Mouse (Mus musculus) embryonic facial prominence, embryonic 12.5 days (tissue): ENCODE results near the gene Tmod4. TPM values are rescaled to one million over a fixed set of nuclear protein-coding genes. Genes with fewer than 3 reads are reported as not detected.
"Not testable (repeated sequence)": the region's sequence is repeated elsewhere in the genome, so short reads cannot be mapped to it uniquely, and the experiment has no call there.

Source experiments
- ATAC-seq: fragments of 200-750 bp; cut with Nextera tagmentation; 2 replicates; pipeline ENCODE4 v1.8.0; 2017; ENCODE audit not compliant: insufficient number of reproducible peaks, insufficient read depth, low FRiP score, low TSS enrichment
- H3K27ac ChIP-seq: fragments of 300-500 bp; sonication (generic); 2 replicates; pipeline ENCODE4 v1.5.1; 2016; ENCODE audit warnings: mild to moderate bottlenecking
- H3K27me3 ChIP-seq: fragments of 300-500 bp; sonication (generic); 2 replicates; pipeline ENCODE4 v1.6.1; 2016; ENCODE audit warnings: mild to moderate bottlenecking, moderate library complexity
- H3K36me3 ChIP-seq: fragments of 300-500 bp; sonication (generic); 2 replicates; pipeline ENCODE4 v1.6.1; 2016; ENCODE audit warnings: mild to moderate bottlenecking
- H3K4me1 ChIP-seq: fragments of 300-500 bp; sonication (generic); 2 replicates; pipeline ENCODE4 v1.6.1; 2016
- H3K4me2 ChIP-seq: fragments of 300-500 bp; sonication (generic); replicated peaks from 2 replicates; pipeline ENCODE4 v1.6.1; 2016; ENCODE audit warnings: mild to moderate bottlenecking, moderate library complexity
- H3K4me3 ChIP-seq: fragments of 300-500 bp; sonication (generic); 2 replicates; pipeline ENCODE4 v1.5.1; 2016; ENCODE audit warnings: mild to moderate bottlenecking
- H3K9ac ChIP-seq: fragments of 300-500 bp; sonication (generic); 2 replicates; pipeline ENCODE4 v1.6.1; 2016; ENCODE audit warnings: mild to moderate bottlenecking, moderate library complexity
- H3K9me3 ChIP-seq: fragments of 300-500 bp; sonication (generic); 2 replicates; pipeline ENCODE4 v1.6.1; 2016; ENCODE audit warnings: mild to moderate bottlenecking, moderate library complexity
- WGBS: fragments of 180-500 bp; shearing (Covaris S2); methylation state at CpG from one replicate; pipeline ENCODE4 v1.1.7; 2016; 5-methylcytosine and 5-hydroxymethylcytosine counted together
- polyA plus RNA-seq: library from polyadenylated mRNA; unstranded; fragments of >200 nt; fragmentation: Nextera tagmentation; extraction: Ambion mirVana; gene quantifications from 2 replicates; pipeline ENCODE4 v1.2.1, GENCODE M21; 2016

Tmod4 gene
- polyA plus RNA-seq, 1 experiment from 2014 or later: 1.0 TPM

DNA sequence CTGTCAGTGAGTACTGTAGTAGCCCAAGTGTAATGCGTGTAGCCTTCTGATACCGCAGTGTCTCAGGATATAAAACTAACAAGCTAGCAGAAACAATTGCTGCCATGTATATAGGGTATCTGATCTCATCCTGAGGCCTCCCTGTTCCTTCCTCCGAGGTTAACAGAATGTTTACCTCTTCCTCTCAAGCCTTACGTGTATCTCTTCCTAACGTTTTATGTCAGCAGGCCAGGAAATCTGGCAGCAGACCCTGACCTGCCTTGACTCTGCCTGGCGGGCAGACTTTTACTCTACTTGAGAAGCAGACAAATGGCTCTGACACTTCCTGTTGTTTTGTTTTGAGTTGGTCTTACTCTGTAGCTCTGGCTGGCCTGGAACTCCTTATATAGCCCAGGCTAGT is 2.7 kb upstream of the Tmod4 start:
- peaks cover 7% of the 10 kb centered on the region; the same call in 1 of the 2 replicates for H3K4me1 ChIP-seq
- H3K9me3 ChIP-seq: no peaks in the 10 kb centered on the region
- ATAC-seq: no peak
- H3K36me3 ChIP-seq: peaks cover 53% of the 10 kb centered on the region
- H3K4me3 ChIP-seq: no peak overlapping the region
- no peak overlapping the region for H3K4me2 ChIP-seq
- no peaks in the 10 kb centered on the region for H3K27me3 ChIP-seq
- no peak overlapping the region for H3K9ac ChIP-seq
- no peak overlapping the region for H3K27ac ChIP-seq
- WGBS: 80% methylated on average over 6 of the region's 6 CpGs

DNA sequence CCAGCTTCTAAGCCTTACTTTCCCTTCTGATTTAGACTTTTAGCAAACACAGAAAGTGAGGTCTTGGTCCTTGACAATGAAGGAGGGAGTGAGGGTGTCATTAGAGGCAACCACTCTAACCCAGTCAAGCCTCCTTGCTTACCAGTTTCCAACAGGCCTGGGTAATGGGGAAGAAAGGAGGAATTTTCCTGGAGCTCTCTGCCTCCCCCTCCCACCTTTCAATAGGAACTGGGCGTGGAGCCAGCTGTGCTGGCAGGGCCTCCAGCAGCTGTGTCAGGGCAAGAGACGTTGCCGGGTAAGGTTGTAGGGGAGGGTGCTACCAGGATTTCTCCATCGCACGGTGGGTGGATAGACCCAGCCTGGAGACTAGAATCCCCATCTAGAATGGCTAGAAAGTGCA is 696 bp downstream of the Tmod4 start:
- Histone ChIP-seq H3K4me2 (no peak overlapping the region), H3K27ac (peak overlapping the region; percentile 46; the same call in 1 of the 2 replicates), H3K4me1 (peaks cover 7% of the 10 kb centered on the region; the same call in 1 of the 2 replicates), H3K36me3 (peaks cover 38% of the 10 kb centered on the region), H3K9me3 (no peaks in the 10 kb centered on the region), H3K4me3 (no peak overlapping the region), H3K27me3 (no peaks in the 10 kb centered on the region), H3K9ac (no peak overlapping the region)
- ATAC-seq: no peak
- WGBS: 44% methylated on average over 5 of the region's 5 CpGs

DNA sequence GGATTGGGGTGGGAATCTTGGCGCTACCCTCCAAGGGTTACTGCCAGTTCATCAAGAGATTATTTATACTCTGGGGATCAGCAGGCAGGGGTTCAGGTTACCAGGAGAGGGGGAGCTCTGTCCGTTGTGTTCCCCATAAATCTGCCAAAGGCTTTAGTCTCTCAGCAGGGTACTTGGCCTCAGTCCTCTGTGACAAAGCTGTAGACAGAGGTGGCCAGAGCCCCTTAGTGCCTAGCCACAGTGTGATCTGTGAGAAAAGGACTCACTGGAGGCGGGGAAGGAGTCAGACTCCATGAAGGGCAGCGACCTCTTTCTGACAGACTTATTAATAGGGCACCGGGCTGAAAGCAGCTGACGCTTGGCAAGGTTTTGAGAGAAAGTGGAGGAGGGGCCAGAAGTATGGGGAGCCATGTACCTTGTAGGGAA is 5.0 kb downstream of the Tmod4 start:
- no peak overlapping the region for H3K27ac ChIP-seq
- no peaks in the 10 kb centered on the region for H3K9me3 ChIP-seq
- 61% methylated on average over 6 of the region's 6 CpGs for WGBS

DNA sequence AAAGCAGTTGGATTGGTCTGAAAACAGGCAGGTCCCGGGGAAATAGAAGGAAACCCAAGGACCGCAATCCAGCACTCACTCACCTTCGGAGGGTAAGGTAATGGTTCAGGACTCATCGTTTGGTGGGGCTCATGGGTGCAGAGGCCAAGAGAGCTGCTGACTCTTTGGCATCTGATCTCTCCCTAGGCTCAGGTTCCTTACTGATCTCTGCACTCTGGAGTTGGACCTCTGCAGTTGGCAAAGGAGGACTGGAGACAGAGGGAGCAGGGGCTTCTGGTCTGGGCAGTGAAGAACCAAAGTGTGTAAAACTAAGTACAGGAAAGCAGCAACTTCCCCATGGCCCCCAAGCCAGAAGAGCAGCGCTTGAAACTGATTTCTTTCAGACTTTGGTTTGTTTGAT is 5.8 kb downstream of the Tmod4 start:
- 87% methylated on average over 5 of the region's 5 CpGs for WGBS
- no peaks in the 10 kb centered on the region for H3K9me3 ChIP-seq
- peaks cover 32% of the 10 kb centered on the region for H3K36me3 ChIP-seq
- no peak for ATAC-seq
- H3K27me3 ChIP-seq: no peaks in the 10 kb centered on the region
- H3K4me3 ChIP-seq: no peak overlapping the region
- peaks cover 11% of the 10 kb centered on the region for H3K4me1 ChIP-seq
- no peak overlapping the region for H3K4me2 ChIP-seq
- no peak overlapping the region for H3K9ac ChIP-seq
- H3K27ac ChIP-seq: no peak overlapping the region

More for the DNA sequence above, 5.0 kb downstream of the Tmod4 start:
- Histone ChIP-seq H3K27me3 (no peaks in the 10 kb centered on the region), H3K9ac (no peak overlapping the region), H3K4me1 (peaks cover 14% of the 10 kb centered on the region; the same call in 1 of the 2 replicates), H3K4me3 (no peak overlapping the region), H3K36me3 (peaks cover 32% of the 10 kb centered on the region), H3K4me2 (no peak overlapping the region)
- ATAC-seq: no peak

DNA sequence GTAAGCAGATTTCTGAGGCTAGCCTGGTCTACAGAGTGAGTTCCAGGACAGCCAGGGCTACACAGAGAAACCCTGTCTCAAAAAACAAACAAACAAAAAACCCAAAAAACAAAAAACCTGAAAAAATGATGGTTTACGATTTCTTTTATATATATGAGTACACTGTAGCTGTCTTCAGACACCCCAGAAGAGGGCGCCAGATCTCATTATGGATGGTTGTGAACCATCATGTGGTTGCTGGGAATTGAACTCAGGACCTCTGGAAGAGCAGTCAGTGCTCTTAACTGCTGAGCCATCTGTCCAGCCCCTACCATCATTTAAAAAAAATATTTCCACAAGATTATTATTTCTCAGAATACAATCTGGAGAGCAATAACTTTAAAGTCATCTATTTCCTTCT is 8.1 kb downstream of the Tmod4 start:
- Histone ChIP-seq H3K4me3 (peak overlapping the region; percentile 69; the same call in 1 of the 2 replicates), H3K36me3 (peaks cover 32% of the 10 kb centered on the region), H3K4me1 (peaks cover 22% of the 10 kb centered on the region)
- H3K27ac ChIP-seq, ATAC-seq, H3K9ac ChIP-seq, H3K27me3 ChIP-seq, H3K4me2 ChIP-seq, H3K9me3 ChIP-seq: not testable (repeated sequence)
- 88% methylated on average over 2 of the region's 2 CpGs for WGBS

DNA sequence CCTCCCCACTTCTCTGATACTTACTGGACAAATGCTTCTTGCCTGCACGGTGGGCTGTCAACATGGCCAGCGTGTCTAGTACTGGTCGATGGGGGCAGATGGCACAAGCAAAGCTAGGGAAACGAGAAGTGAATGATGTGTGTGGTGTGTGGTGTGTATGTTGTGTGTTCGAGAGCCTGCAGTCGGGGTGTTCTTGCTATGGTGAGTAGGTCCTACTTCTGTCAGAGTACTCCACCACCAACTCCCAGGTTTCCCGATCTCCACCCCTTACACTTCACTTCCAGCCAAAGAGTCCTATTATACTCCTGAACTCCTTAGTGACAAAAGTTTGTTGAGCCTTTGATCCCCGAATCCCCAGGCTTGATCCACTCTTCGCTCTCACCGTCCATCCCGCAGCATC is 8.9 kb downstream of the Tmod4 start:
- H3K27ac ChIP-seq: peak overlapping the region; percentile 55
- no peaks in the 10 kb centered on the region for H3K27me3 ChIP-seq
- H3K4me2 ChIP-seq: peak overlapping the region; percentile 78
- peaks cover 32% of the 10 kb centered on the region for H3K36me3 ChIP-seq
- no peaks in the 10 kb centered on the region for H3K9me3 ChIP-seq
- peaks cover 22% of the 10 kb centered on the region for H3K4me1 ChIP-seq
- H3K9ac ChIP-seq: peak overlapping the region; percentile 84
- WGBS: 59% methylated on average over 11 of the region's 11 CpGs
- peak; percentile 5; the same call in 1 of the 2 replicates for ATAC-seq
- peak overlapping the region; percentile 69 for H3K4me3 ChIP-seq

DNA sequence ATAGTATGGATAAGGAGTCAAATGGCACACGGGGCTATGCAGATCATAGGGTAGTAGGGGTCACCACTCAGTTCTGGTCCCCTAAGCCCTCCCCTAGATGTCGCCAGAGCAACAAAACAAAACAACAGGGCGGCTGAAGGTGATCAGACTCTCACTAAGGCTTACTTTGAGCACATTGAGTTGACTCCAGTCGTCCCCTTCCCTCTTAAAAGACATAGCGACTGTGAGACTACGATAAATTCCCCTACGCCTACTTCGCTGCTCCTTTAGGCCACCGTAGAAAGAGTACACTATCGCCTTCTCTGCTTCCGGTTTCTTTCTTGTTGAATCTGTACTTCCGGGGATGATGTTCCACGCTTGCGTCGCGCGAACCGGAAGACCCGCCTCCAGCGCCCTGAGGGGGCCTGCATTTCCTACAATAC is 9.4 kb downstream of the Tmod4 start, which contains the start of the genes Scnm1 and Lysmd1:
Gene Scnm1, minus strand, starts transcription at position 332 of the 422 bp plus-strand sequence.
Gene Lysmd1, plus strand, starts transcription at position 409 of the 422 bp plus-strand sequence.
- Histone ChIP-seq H3K27ac (peak within 1 kb of the TSS; percentile 55), H3K4me2 (peak within 1 kb of the TSS; percentile 78), H3K4me1 (peaks cover 22% of the 10 kb centered on the region), H3K4me3 (peak within 1 kb of the TSS; percentile 69), H3K36me3 (peaks cover 30% of the 10 kb centered on the region), H3K9me3 (no peaks in the 10 kb centered on the region), H3K27me3 (no peaks in the 10 kb centered on the region), H3K9ac (peak within 1 kb of the TSS; percentile 84)
- ATAC-seq: peak; percentile 84
- 0% methylated on average over 20 of the region's 20 CpGs for WGBS

DNA sequence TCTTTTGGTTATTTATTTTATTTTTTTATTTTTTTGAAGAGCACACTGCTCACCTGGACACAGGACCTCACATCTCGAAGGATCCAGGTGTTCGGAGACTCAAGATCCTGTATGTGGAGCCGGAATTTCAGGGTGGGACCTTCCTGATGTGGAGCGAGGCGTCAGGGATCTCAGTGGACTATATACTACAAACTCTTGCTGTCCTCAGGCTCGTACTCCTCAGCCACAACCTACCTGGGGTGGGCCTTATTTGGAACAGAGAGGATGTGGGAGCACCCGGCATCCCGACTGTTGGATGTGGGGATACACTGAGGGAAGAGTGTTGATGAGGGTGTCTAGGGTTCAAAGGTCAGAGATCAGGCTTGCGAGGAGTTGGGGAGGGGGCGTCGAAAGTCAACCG is 9.9 kb downstream of the Tmod4 start:
- H3K9ac ChIP-seq, H3K27me3 ChIP-seq, H3K9me3 ChIP-seq, H3K4me2 ChIP-seq, H3K27ac ChIP-seq: not testable (repeated sequence)
- Histone ChIP-seq H3K36me3 (peaks cover 26% of the 10 kb centered on the region), H3K4me3 (peak overlapping the region; percentile 69; the same call in 1 of the 2 replicates), H3K4me1 (peaks cover 22% of the 10 kb centered on the region)
- peak; percentile 19; the same call in 1 of the 2 replicates for ATAC-seq
- WGBS: no CpG with 5 or more reads among the region's 12 CpGs

DNA sequence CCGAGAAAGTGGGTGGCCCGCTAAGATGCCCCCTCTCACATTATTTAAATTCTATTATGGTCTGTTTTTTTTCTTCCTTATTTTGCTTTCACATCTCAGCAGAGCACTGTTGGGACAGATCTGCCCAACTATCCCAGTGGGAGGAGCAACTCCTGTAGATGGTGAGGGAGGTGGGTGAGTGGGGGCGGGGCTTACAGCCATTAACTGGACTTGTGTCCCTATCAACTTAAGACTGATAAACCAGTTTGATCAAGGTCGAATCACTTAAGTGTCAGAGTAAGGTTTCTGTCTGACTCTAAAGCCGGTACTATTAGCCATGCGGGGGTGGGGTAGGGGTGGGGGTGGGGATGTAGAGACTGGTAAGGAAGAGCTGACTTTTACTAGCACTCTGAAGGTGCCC is 10.7 kb downstream of the Tmod4 start:
- Histone ChIP-seq H3K36me3 (peaks cover 26% of the 10 kb centered on the region), H3K4me2 (peak overlapping the region; percentile 51), H3K27ac (no peak overlapping the region), H3K4me3 (peak overlapping the region; percentile 34), H3K4me1 (peaks cover 22% of the 10 kb centered on the region), H3K9me3 (no peaks in the 10 kb centered on the region), H3K9ac (no peak overlapping the region), H3K27me3 (no peaks in the 10 kb centered on the region)
- no peak for ATAC-seq
- WGBS: 28% methylated on average over 6 of the region's 6 CpGs

DNA sequence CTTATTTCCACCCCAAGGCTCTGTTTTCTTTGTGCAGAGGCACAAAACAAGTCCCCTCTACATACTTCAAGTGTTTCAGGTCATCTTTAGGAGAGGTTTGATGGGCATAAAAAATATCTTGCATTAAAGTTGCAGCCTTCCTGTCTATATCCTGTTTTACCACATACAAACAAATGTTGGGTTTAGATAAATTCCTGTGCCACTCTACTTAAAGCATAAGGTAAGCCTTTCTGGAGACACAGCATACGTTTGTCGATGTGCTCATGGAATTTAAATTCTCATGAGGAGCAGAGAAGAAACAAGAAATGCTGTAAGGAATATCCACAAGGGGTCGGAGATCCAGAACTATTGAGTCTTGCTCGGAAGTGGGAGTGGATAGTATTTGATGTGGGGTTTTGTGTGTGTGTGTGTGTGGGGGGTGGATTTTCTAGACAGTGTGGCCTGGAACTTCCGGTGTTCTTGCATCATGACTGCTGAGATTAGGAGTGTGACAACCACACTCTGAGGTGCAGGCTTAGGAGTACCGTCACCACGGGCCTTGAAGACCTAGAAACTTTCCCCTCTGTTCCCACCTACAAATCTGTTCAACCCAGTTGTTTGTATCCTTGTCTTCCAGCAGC is 11.3 kb downstream of the Tmod4 start:
- H3K36me3 ChIP-seq: peaks cover 27% of the 10 kb centered on the region
- no peak overlapping the region for H3K9ac ChIP-seq
- peak overlapping the region; percentile 51 for H3K4me2 ChIP-seq
- no peaks in the 10 kb centered on the region for H3K9me3 ChIP-seq
- peak overlapping the region; percentile 34 for H3K4me3 ChIP-seq
- peaks cover 22% of the 10 kb centered on the region for H3K4me1 ChIP-seq
- WGBS: 85% methylated on average over 7 of the region's 7 CpGs
- ATAC-seq: no peak
- no peaks in the 10 kb centered on the region for H3K27me3 ChIP-seq
- no peak overlapping the region for H3K27ac ChIP-seq

DNA sequence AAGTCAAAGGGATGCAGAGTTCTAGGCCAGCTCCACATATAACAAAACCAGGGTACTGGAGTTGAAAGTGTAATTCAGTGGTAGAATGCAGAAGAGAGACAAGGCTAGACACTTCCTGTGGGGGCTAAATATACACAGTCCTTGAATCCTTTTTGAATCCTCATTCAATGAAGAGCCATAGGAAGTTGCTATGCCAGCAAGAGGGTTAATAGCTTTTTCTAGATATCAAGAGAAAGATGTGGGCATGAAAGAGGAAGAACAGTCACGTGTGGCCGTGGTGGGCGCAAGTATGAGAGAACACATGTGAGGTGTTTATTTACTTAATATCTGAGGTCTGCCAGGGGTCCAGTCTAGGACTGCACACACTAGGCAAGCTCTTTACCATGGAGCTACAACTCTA is 12.1 kb downstream of the Tmod4 start:
- H3K27me3 ChIP-seq: no peaks in the 10 kb centered on the region
- no peak for ATAC-seq
- no peaks in the 10 kb centered on the region for H3K9me3 ChIP-seq
- peaks cover 22% of the 10 kb centered on the region for H3K36me3 ChIP-seq
- WGBS: 76% methylated on average over 3 of the region's 3 CpGs
- H3K4me1 ChIP-seq: peaks cover 22% of the 10 kb centered on the region
- H3K9ac ChIP-seq: no peak overlapping the region
- no peak overlapping the region for H3K4me2 ChIP-seq
- no peak overlapping the region for H3K4me3 ChIP-seq
- no peak overlapping the region for H3K27ac ChIP-seq

DNA sequence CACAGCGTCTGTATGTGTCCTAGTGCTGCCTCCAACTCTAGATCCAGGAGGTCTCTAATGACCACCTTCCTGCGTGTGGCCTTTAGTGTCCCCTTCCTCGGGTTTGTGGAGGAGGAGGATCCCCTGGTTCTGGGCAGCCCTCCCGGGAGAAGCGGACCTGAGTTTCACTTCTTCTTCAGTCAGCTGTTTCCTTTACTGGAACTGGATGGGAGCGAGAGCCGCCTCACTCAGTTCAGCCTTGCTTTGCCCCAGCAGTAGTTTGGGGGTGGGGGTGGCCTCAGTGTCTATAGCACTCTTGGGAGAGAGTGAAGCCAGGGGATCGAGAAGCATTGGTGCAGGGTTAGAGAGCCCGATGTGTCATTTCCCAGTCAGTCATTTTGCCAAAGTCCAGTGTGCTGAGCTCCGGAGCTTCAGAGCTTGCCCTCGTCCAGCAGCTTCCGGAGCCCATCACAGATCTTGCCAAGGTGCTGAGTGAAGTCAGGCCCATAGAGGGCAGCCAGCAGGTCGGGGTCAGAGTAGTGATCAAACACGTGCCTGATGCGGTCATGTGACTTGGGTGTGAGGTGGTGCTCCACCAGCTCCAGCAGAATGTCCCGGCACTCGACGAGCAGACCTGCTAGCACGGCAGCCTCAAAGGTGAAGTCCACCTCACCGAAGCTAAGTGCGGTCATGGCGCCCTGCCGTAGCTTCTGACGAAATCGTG is 15.5 kb downstream of the Tmod4 start:
- Histone ChIP-seq H3K36me3 (peaks cover 14% of the 10 kb centered on the region), H3K9ac (no peak overlapping the region), H3K4me1 (peaks cover 15% of the 10 kb centered on the region), H3K4me3 (no peak overlapping the region), H3K27ac (no peak overlapping the region), H3K27me3 (no peaks in the 10 kb centered on the region), H3K4me2 (no peak overlapping the region), H3K9me3 (no peaks in the 10 kb centered on the region)
- no peak for ATAC-seq
- 68% methylated on average over 25 of the region's 25 CpGs for WGBS
